Mouse (Mus musculus) megakaryocyte, embryonic 14.5 days (primary cell): ENCODE results near the gene Tmcc3.

Experiments
- FLI1 ChIP-seq: IDR thresholded peaks from 2 replicates; pipeline ENCODE4 v1.6.1; 2012; ENCODE audit warnings: low read length, inconsistent platforms, mixed read lengths
- GATA1 ChIP-seq: IDR thresholded peaks from 3 replicates; pipeline ENCODE4 v1.6.1; 2012; ENCODE audit warnings: mixed read lengths, low read length, inconsistent platforms, borderline replicate concordance

DNA sequence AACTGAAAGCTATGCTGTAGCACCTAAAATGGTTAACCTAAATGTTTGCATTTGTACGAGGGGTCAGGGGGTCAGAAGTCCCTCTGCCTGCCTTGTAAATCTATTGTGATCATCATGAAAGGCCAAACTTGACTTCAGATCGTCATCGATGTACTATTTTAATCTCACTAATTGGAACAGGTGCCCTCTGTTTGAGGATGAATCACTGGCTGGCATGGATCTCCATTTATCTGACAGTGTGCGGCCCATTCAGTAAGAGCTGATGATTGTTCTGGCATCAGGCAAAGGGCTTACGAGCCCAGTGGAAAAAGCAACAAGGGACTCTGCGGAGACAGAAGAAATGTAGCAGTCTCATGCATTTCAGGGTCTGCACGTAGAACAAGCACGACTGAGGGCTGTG is 215.1 kb downstream of the Tmcc3 start:
- TF ChIP-seq GATA1, result no peak
- no peak for TF ChIP-seq FLI1
